Mouse (Mus musculus) MEL (cell line): ENCODE measurements around the gene Dhodh.

Experiments
- CHD1 ChIP-seq: IDR thresholded peaks from 2 replicates; pipeline ENCODE4 v1.6.1; 2012; ENCODE audit warnings: low read depth, mild to moderate bottlenecking, inconsistent platforms, low read length, improper control_type of control experiment
- CTCF ChIP-seq, 3 experiments: IDR thresholded peaks in 2 of 3; conservative IDR thresholded peaks in 1 of 3; 2 replicates each; pipeline ENCODE4 v1.5.1; 2011 to 2012; ENCODE audit warnings: low read length in 3 of 3, low read depth in 2 of 3, mild to moderate bottlenecking in 2 of 3, improper control_type of control experiment in 1 of 3, inconsistent platforms in 1 of 3, mixed read lengths in 1 of 3, moderate library complexity in 1 of 3; ENCODE audit not compliant: control insufficient read depth in 1 of 3, insufficient read depth in 1 of 3, poor library complexity in 1 of 3, severe bottlenecking in 1 of 3
- GABPA ChIP-seq: IDR thresholded peaks from 2 replicates; pipeline ENCODE4 v1.6.1; 2012; ENCODE audit warnings: low read depth, mild to moderate bottlenecking, inconsistent platforms, low read length, improper control_type of control experiment, moderate library complexity
- MAX ChIP-seq: IDR thresholded peaks from 2 replicates; pipeline ENCODE4 v1.6.1; 2011; ENCODE audit warnings: low read length, improper control_type of control experiment
- POLR2A ChIP-seq, 2 experiments: IDR thresholded peaks; 2 replicates each; pipeline ENCODE4 v1.6.1; 2011 to 2012; ENCODE audit warnings: low read length in 2 of 2, mild to moderate bottlenecking in 2 of 2, control low read depth in 1 of 2, improper control_type of control experiment in 1 of 2, low read depth in 1 of 2, moderate library complexity in 1 of 2; ENCODE audit not compliant: control insufficient read depth in 1 of 2, insufficient read depth in 1 of 2, poor library complexity in 1 of 2
- POLR2AphosphoS2 ChIP-seq: IDR thresholded peaks from 2 replicates; pipeline ENCODE4 v1.6.1; 2011; ENCODE audit warnings: low read length, improper control_type of control experiment
- TAL1 ChIP-seq: IDR thresholded peaks from 2 replicates; pipeline ENCODE4 v1.6.1; 2012; ENCODE audit warnings: mild to moderate bottlenecking, inconsistent platforms, low read length, moderate library complexity, mixed read lengths
- USF1 ChIP-seq: IDR thresholded peaks from 2 replicates; pipeline ENCODE4 v1.6.1; 2014; ENCODE audit warnings: low read depth, mild to moderate bottlenecking, inconsistent platforms, low read length, improper control_type of control experiment, moderate library complexity

DNA sequence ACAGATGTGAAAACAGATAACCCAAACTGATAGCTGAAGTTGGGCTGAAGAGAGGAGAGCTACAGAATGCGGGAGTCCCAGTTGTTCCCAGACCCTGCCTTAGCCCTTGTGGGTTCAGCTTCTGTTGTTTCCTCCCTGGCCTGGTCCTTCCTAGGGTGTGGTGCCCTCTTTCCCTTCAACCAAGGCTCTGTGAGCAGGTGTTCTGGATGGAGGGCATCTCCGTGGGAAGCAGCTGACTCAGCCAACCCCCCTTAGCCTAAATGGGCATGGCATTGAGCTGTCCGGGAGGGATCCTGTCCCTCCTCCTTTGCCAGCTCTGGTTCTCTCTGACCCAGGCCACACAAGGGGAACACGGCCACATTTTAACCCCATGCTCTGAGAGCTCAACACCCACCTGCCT, 32.2 kb downstream of the Dhodh start:
- no peak for TF ChIP-seq POLR2AphosphoS2
- no peak for TF ChIP-seq CHD1
- TF ChIP-seq USF1: no peak
- TF ChIP-seq CTCF (IDR thresholded peaks at IDR 0.05 in 2 of 3, conservative IDR thresholded peaks at IDR 0.05 in 1 of 3; ENCODE audit: control insufficient read depth in 1 of 3, insufficient read depth in 1 of 3, low read depth in 2 of 3, low read length in 3 of 3, poor library complexity in 1 of 3, severe bottlenecking in 1 of 3): no peak
- TF ChIP-seq TAL1: no peak
- TF ChIP-seq POLR2A (IDR thresholded peaks at IDR 0.05; ENCODE audit: control insufficient read depth in 1 of 2, insufficient read depth in 1 of 2, low read depth in 1 of 2, low read length in 2 of 2, poor library complexity in 1 of 2): no peak
- no peak for TF ChIP-seq MAX
- no peak for TF ChIP-seq GABPA
